Mouse (Mus musculus): ENCODE data around the gene Cyp4v3. TPM values are rescaled to one million over a fixed set of nuclear protein-coding genes. Genes with fewer than 3 reads are reported as not detected.
A peak's percentile ranks its signal among the peaks of the same experiment; 100 is the strongest.

Gene Cyp4v3
- polyA plus RNA-seq, 1 experiment from 2014 or later, result 8.0 TPM

- Histone ChIP-seq H3K27ac (ENCODE audit: low read depth) (no peak overlapping the region), H3K9ac (replicated peaks) (no peak overlapping the region), H3K4me3 (ENCODE audit: low read depth, low read length) (no peak overlapping the region), H3K4me1 (ENCODE audit: insufficient read depth) (peaks cover 3% of the 10 kb centered on the region), H3K27me3 (ENCODE audit: insufficient read depth, low read length) (no peaks in the 10 kb centered on the region), H3K36me3 (replicated peaks; ENCODE audit: insufficient read depth, low read length) (no peaks in the 10 kb centered on the region), H3K4me2 (ENCODE audit: low read depth, low read length) (no peak overlapping the region), H3K9me3 (ENCODE audit: low read length) (no peaks in the 10 kb centered on the region)
- WGBS (ENCODE audit: insufficient replicate concordance), result 86% methylated on average over 8 of the region's 8 CpGs
- ATAC-seq (no peak), DNase-seq (no peak)
- TF ChIP-seq EP300 (IDR thresholded peaks at IDR 0.05; ENCODE audit: low read depth) (no peak), CTCF (IDR thresholded peaks at IDR 0.05; ENCODE audit: low read depth) (no peak)
These were observed 30.6 kb downstream of the Cyp4v3 start for GRCm38 (mm10) chr8:45302390-45302789.

DNA sequence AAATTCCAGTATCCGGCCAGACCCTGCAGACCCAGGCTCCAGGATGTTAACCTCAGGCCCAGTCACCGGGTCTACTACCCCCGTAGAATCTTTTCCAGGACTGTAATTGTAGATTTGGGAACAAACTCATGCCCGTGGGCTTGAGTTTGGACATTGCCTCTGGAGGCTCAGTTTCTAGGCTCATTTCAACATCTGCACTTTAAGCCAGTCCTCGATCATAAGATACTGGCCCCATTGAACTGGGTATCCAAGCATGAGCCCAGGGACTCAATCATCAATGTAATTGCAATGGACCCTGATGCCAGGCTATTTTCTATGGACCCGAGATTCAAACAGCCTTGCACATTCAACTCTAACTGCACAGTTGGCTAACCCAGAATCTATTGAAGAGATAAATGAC lies 37.7 kb downstream of the Cyp4v3 start:
- WGBS (ENCODE audit: insufficient replicate concordance), result 66% methylated on average over 6 of the region's 6 CpGs
- H3K36me3 ChIP-seq (replicated peaks; ENCODE audit: insufficient read depth, low read length), result no peaks in the 10 kb centered on the region

GRCm38 (mm10) chr8:45294687-45295086 lies 38.3 kb downstream of the Cyp4v3 start, which contains the start of gene Klkb1:
Gene Klkb1 (minus strand): TSS chr8:45294859.
- Histone ChIP-seq H3K36me3 (replicated peaks; ENCODE audit: insufficient read depth, low read length) (no peaks in the 10 kb centered on the region), H3K9me3 (ENCODE audit: low read length) (no peaks in the 10 kb centered on the region), H3K27me3 (ENCODE audit: insufficient read depth, low read length) (no peaks in the 10 kb centered on the region), H3K4me2 (ENCODE audit: low read depth, low read length) (peak within 1 kb of the TSS; percentile 39), H3K27ac (ENCODE audit: low read depth) (peak within 1 kb of the TSS; percentile 63), H3K9ac (replicated peaks) (no peak within 1 kb of the TSS), H3K4me3 (ENCODE audit: low read depth, low read length) (peak within 1 kb of the TSS; percentile 34), H3K4me1 (ENCODE audit: insufficient read depth) (peaks cover 3% of the 10 kb centered on the region; the same call in 1 of the 2 replicates)
- ATAC-seq (peak; percentile 94), DNase-seq (peak; percentile 37)
- peak; percentile 16; the same call in 1 of the 2 replicates for TF ChIP-seq EP300 (IDR thresholded peaks at IDR 0.05; ENCODE audit: low read depth)
- TF ChIP-seq CTCF (IDR thresholded peaks at IDR 0.05; ENCODE audit: low read depth), result no peak
- 58% methylated on average over 7 of the region's 7 CpGs for WGBS (ENCODE audit: insufficient replicate concordance)

More for the DNA sequence above, 37.7 kb downstream of the Cyp4v3 start:
- Histone ChIP-seq H3K4me1 (ENCODE audit: insufficient read depth) (peaks cover 3% of the 10 kb centered on the region; the same call in 1 of the 2 replicates), H3K4me2 (ENCODE audit: low read depth, low read length) (no peak overlapping the region), H3K9me3 (ENCODE audit: low read length) (no peaks in the 10 kb centered on the region), H3K9ac (replicated peaks) (no peak overlapping the region), H3K4me3 (ENCODE audit: low read depth, low read length) (no peak overlapping the region), H3K27ac (ENCODE audit: low read depth) (0 out of 2 replicates have a peak overlapping the region, but pooled peaks have one; percentile 22), H3K27me3 (ENCODE audit: insufficient read depth, low read length) (no peaks in the 10 kb centered on the region)
- DNase-seq, result no peak
- no peak for ATAC-seq
- TF ChIP-seq EP300 (IDR thresholded peaks at IDR 0.05; ENCODE audit: low read depth), result no peak
- TF ChIP-seq CTCF (IDR thresholded peaks at IDR 0.05; ENCODE audit: low read depth), result no peak

DNA sequence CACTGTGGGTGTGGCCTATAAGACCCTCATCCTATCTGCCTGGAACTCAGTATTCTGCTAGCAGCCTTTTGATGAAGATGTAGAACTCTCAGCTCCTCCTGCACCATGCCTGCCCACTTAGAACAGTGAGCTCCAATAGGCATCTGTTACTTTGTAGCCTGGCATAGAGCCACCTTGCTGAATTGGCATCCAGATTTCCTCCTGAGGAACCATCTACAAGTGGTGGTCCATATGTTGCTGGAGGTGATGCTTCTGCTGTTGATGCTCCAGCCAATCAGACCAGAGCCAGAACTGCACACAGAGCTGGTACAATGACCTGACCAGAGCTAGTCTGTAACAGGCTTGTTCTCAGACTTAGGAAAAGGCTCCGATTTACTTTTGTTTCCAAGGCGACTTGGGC lies 41.2 kb downstream of the Cyp4v3 start:
- H3K27me3 ChIP-seq (ENCODE audit: insufficient read depth, low read length), result no peaks in the 10 kb centered on the region
- no peak overlapping the region for H3K9ac ChIP-seq (replicated peaks)
- no peak for ATAC-seq
- DNase-seq, result no peak
- no peaks in the 10 kb centered on the region for H3K9me3 ChIP-seq (ENCODE audit: low read length)
- H3K27ac ChIP-seq (ENCODE audit: low read depth), result no peak overlapping the region
- TF ChIP-seq CTCF (IDR thresholded peaks at IDR 0.05; ENCODE audit: low read depth), result no peak
- TF ChIP-seq EP300 (IDR thresholded peaks at IDR 0.05; ENCODE audit: low read depth), result no peak
- H3K36me3 ChIP-seq (replicated peaks; ENCODE audit: insufficient read depth, low read length), result no peaks in the 10 kb centered on the region
- H3K4me3 ChIP-seq (ENCODE audit: low read depth, low read length), result no peak overlapping the region
- H3K4me1 ChIP-seq (ENCODE audit: insufficient read depth), result peaks cover 3% of the 10 kb centered on the region; the same call in 1 of the 2 replicates
- 84% methylated on average over 2 of the region's 2 CpGs for WGBS (ENCODE audit: insufficient replicate concordance)
- no peak overlapping the region for H3K4me2 ChIP-seq (ENCODE audit: low read depth, low read length)

DNA sequence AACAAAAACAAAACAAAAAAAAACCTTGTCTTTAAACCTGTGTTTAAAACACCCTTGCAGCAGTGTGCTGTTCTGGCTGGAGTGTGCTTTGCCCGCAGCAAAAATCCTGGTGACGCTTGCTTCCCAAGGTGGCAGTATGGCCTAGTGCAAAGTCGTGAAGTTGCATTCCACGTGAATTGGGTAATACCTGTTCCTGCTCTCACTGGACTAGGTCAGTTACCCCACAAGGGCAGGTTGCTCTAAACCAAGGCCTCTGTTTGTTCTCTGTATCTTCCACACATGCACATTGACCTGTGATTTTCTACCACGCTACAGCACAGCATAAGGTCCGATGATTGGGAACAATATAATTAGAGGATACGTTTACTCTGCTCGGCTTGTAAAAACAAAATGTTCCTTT lies 51.4 kb downstream of the Cyp4v3 start:
- Histone ChIP-seq H3K27ac (ENCODE audit: low read depth) (peak overlapping the region; percentile 79), H3K4me1 (ENCODE audit: insufficient read depth) (no peaks in the 10 kb centered on the region), H3K9me3 (ENCODE audit: low read length) (no peaks in the 10 kb centered on the region), H3K9ac (replicated peaks) (no peak overlapping the region), H3K36me3 (replicated peaks; ENCODE audit: insufficient read depth, low read length) (peaks cover 5% of the 10 kb centered on the region; the same call in 1 of the 2 replicates), H3K4me3 (ENCODE audit: low read depth, low read length) (no peak overlapping the region), H3K4me2 (ENCODE audit: low read depth, low read length) (no peak overlapping the region), H3K27me3 (ENCODE audit: insufficient read depth, low read length) (no peaks in the 10 kb centered on the region)
- ATAC-seq (peak; percentile 95), DNase-seq (peak; percentile 47)
- WGBS (ENCODE audit: insufficient replicate concordance), result 55% methylated on average over 8 of the region's 8 CpGs
- TF ChIP-seq CTCF (IDR thresholded peaks at IDR 0.05; ENCODE audit: low read depth) (0 out of 2 replicates have a peak, but pooled peaks have one; percentile 11), EP300 (IDR thresholded peaks at IDR 0.05; ENCODE audit: low read depth) (0 out of 2 replicates have a peak, but pooled peaks have one; percentile 16)

DNA sequence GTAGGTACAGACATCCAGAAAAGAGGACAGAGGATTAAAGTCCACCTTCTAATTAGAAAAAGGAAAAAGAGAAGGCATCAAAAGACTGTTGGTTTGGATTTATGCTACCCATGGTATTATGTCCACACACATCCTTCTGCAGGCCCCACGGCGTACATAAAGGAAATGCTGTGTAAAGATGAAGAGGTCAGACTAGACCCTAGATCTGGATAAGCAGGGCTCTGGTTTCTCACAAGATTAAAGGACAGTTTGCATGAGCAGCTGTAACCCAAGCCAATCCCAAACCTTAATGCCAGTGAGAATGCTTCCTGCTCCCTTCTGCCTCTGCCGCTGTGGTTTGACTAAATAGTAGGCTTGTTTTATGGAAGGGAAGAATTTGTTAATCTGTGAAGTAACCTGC lies 55.6 kb downstream of the Cyp4v3 start:
- WGBS (ENCODE audit: insufficient replicate concordance), result 72% methylated on average over 3 of the region's 3 CpGs
- H3K4me2 ChIP-seq (ENCODE audit: low read depth, low read length), result no peak overlapping the region
- H3K27me3 ChIP-seq (ENCODE audit: insufficient read depth, low read length), result no peaks in the 10 kb centered on the region
- no peaks in the 10 kb centered on the region for H3K9me3 ChIP-seq (ENCODE audit: low read length)
- H3K4me3 ChIP-seq (ENCODE audit: low read depth, low read length), result no peak overlapping the region
- ATAC-seq (no peak), DNase-seq (no peak)
- TF ChIP-seq EP300 (IDR thresholded peaks at IDR 0.05; ENCODE audit: low read depth) (no peak), CTCF (IDR thresholded peaks at IDR 0.05; ENCODE audit: low read depth) (no peak)
- H3K9ac ChIP-seq (replicated peaks), result no peak overlapping the region
- no peaks in the 10 kb centered on the region for H3K4me1 ChIP-seq (ENCODE audit: insufficient read depth)
- peaks cover 13% of the 10 kb centered on the region for H3K36me3 ChIP-seq (replicated peaks; ENCODE audit: insufficient read depth, low read length)
- H3K27ac ChIP-seq (ENCODE audit: low read depth), result no peak overlapping the region

Data from liver, postnatal 0 days (tissue).